Mouse (Mus musculus) thymus, adult 2 months (tissue): ENCODE measurements at regions not wholly inside any gene's neighbourhood (a gene's known extent, or its start where the extent isn't known, plus 50 kb on each side); places are given as distances from the start of the nearest gene placed in this dataset.

Experiments
- DNase-seq: peaks from one replicate; pipeline ENCODE4 v3.0.0; 2021
- H3K27ac ChIP-seq: fragments of 200-500 bp; 2 replicates; pipeline ENCODE4 v1.5.1; 2012; ENCODE audit warnings: low read length, control low read depth; ENCODE audit not compliant: control insufficient read depth, insufficient read depth
- H3K27me3 ChIP-seq: fragments of 200-500 bp; 2 replicates; pipeline ENCODE4 v1.6.1; 2012; ENCODE audit warnings: mild to moderate bottlenecking, low read length, moderate library complexity, mixed read lengths; ENCODE audit not compliant: control insufficient read depth, insufficient read depth
- H3K36me3 ChIP-seq: fragments of 200-500 bp; 2 replicates; pipeline ENCODE4 v1.6.1; 2012; ENCODE audit warnings: mild to moderate bottlenecking, low read length, moderate library complexity; ENCODE audit not compliant: control insufficient read depth, insufficient read depth
- H3K4me1 ChIP-seq: fragments of 200-500 bp; replicated peaks from 2 replicates; pipeline ENCODE4 v1.6.1; 2012; ENCODE audit warnings: low read length; ENCODE audit not compliant: control insufficient read depth, insufficient read depth
- H3K4me3 ChIP-seq: fragments of 200-500 bp; 2 replicates; pipeline ENCODE4 v1.5.1; 2012; ENCODE audit warnings: mild to moderate bottlenecking, low read length, control low read depth, moderate library complexity; ENCODE audit not compliant: control insufficient read depth, insufficient read depth
- CTCF ChIP-seq: fragments of 200-500 bp; IDR thresholded peaks from 2 replicates; pipeline ENCODE4 v1.5.1; 2012; ENCODE audit warnings: mild to moderate bottlenecking, control low read depth, low read length, moderate library complexity, borderline replicate concordance; ENCODE audit not compliant: control insufficient read depth, poor library complexity, insufficient read depth; ENCODE audit errors: extremely low read depth
- POLR2A ChIP-seq: fragments of 200-500 bp; IDR thresholded peaks from 2 replicates; pipeline ENCODE4 v1.6.1; 2012; ENCODE audit warnings: mild to moderate bottlenecking, low read length, control low read depth, moderate library complexity; ENCODE audit not compliant: control insufficient read depth, poor library complexity, insufficient read depth; ENCODE audit errors: extremely low read depth
- WGBS: fragments of 180-500 bp; shearing (Covaris S2); methylation state at CpG from one replicate; pipeline ENCODE4 v1.1.7; 2018; 5-methylcytosine and 5-hydroxymethylcytosine counted together

GRCm38 (mm10) chr19:30317314-30317713 is 84.6 kb downstream of the Mbl2 start:
- no peak overlapping the region for H3K27ac ChIP-seq
- TF ChIP-seq POLR2A (no peak), CTCF (no peak)
- WGBS, result 89% methylated on average over 3 of the region's 3 CpGs
- no peak overlapping the region for H3K4me3 ChIP-seq
- no peaks in the 10 kb centered on the region for H3K4me1 ChIP-seq
- H3K27me3 ChIP-seq, result no peaks in the 10 kb centered on the region
- H3K36me3 ChIP-seq, result no peaks in the 10 kb centered on the region
- DNase-seq, result no peak

- Histone ChIP-seq H3K36me3 (no peaks in the 10 kb centered on the region), H3K4me1 (no peaks in the 10 kb centered on the region), H3K27me3 (no peaks in the 10 kb centered on the region), H3K27ac (no peak overlapping the region), H3K4me3 (no peak overlapping the region)
- TF ChIP-seq CTCF, result no peak
- no peak for TF ChIP-seq POLR2A
- DNase-seq, result no peak
These were observed 95.0 kb downstream of the Mbl2 start for GRCm38 (mm10) chr19:30327693-30328092.

- H3K4me1 ChIP-seq, result no peaks in the 10 kb centered on the region
- 91% methylated on average over 4 of the region's 4 CpGs for WGBS
- no peak overlapping the region for H3K27ac ChIP-seq
- no peaks in the 10 kb centered on the region for H3K27me3 ChIP-seq
- H3K36me3 ChIP-seq, result no peaks in the 10 kb centered on the region
- H3K4me3 ChIP-seq, result no peak overlapping the region
- DNase-seq, result no peak
- no peak for TF ChIP-seq POLR2A
- TF ChIP-seq CTCF, result no peak
These were observed 96.1 kb downstream of the Mbl2 start for GRCm38 (mm10) chr19:30328886-30329285.

- DNase-seq, result no peak
- Histone ChIP-seq H3K27ac (no peak overlapping the region), H3K36me3 (no peaks in the 10 kb centered on the region), H3K27me3 (no peaks in the 10 kb centered on the region), H3K4me3 (no peak overlapping the region), H3K4me1 (no peaks in the 10 kb centered on the region)
- 42% methylated on average over 7 of the region's 7 CpGs for WGBS
- TF ChIP-seq CTCF, result no peak
- no peak for TF ChIP-seq POLR2A
These were observed 98.0 kb downstream of the Mbl2 start for GRCm38 (mm10) chr19:30330792-30331191.

- no peak for DNase-seq
- TF ChIP-seq POLR2A (no peak), CTCF (no peak)
- no peak overlapping the region for H3K4me3 ChIP-seq
- no peaks in the 10 kb centered on the region for H3K4me1 ChIP-seq
- 93% methylated on average over 1 of the region's 1 CpGs for WGBS
- H3K27ac ChIP-seq, result no peak overlapping the region
- no peaks in the 10 kb centered on the region for H3K27me3 ChIP-seq
- no peaks in the 10 kb centered on the region for H3K36me3 ChIP-seq
These were observed 99.1 kb downstream of the Mbl2 start for GRCm38 (mm10) chr19:30331850-30332249.

GRCm38 (mm10) chr19:30344401-30344800 is 111.7 kb downstream of the Mbl2 start:
- H3K27me3 ChIP-seq, result no peaks in the 10 kb centered on the region
- 94% methylated on average over 5 of the region's 5 CpGs for WGBS
- H3K27ac ChIP-seq, result no peak overlapping the region
- TF ChIP-seq CTCF, result no peak
- no peak for DNase-seq
- H3K4me3 ChIP-seq, result no peak overlapping the region
- no peaks in the 10 kb centered on the region for H3K4me1 ChIP-seq
- H3K36me3 ChIP-seq, result no peaks in the 10 kb centered on the region

GRCm38 (mm10) chr19:30348924-30349323 is 116.2 kb downstream of the Mbl2 start:
- H3K27ac ChIP-seq, result no peak overlapping the region
- no peak for DNase-seq
- no peaks in the 10 kb centered on the region for H3K36me3 ChIP-seq
- no peak for TF ChIP-seq CTCF
- TF ChIP-seq POLR2A, result no peak
- WGBS, result 74% methylated on average over 6 of the region's 6 CpGs
- no peak overlapping the region for H3K4me3 ChIP-seq
- H3K4me1 ChIP-seq, result no peaks in the 10 kb centered on the region
- H3K27me3 ChIP-seq, result no peaks in the 10 kb centered on the region
